Mouse (Mus musculus) forebrain, embryonic 12.5 days (tissue): ENCODE data around the gene Gdi1. TPM values are rescaled to one million over a fixed set of nuclear protein-coding genes. Genes with fewer than 3 reads are reported as not detected.

Experiments
- ATAC-seq: fragments of 200-750 bp; cut with Nextera tagmentation; 2 replicates; pipeline ENCODE4 v1.8.0; 2017; ENCODE audit warnings: moderate TSS enrichment; ENCODE audit not compliant: low FRiP score
- H3K27ac ChIP-seq: fragments of 300-500 bp; sonication (generic); 2 replicates; pipeline ENCODE4 v1.5.1; 2016; ENCODE audit warnings: mild to moderate bottlenecking
- H3K27me3 ChIP-seq: fragments of 300-500 bp; sonication (generic); 2 replicates; pipeline ENCODE4 v1.6.1; 2016; ENCODE audit warnings: mild to moderate bottlenecking
- H3K36me3 ChIP-seq: fragments of 300-500 bp; sonication (generic); replicated peaks from 2 replicates; pipeline ENCODE4 v1.6.1; 2016; ENCODE audit warnings: mild to moderate bottlenecking
- H3K4me1 ChIP-seq: fragments of 300-500 bp; sonication (generic); 2 replicates; pipeline ENCODE4 v1.6.1; 2016
- H3K4me2 ChIP-seq: fragments of 300-500 bp; sonication (generic); 2 replicates; pipeline ENCODE4 v1.6.1; 2016; ENCODE audit warnings: mild to moderate bottlenecking, moderate library complexity
- H3K4me3 ChIP-seq: fragments of 300-500 bp; sonication (generic); replicated peaks from 2 replicates; pipeline ENCODE4 v1.5.1; 2016; ENCODE audit warnings: mild to moderate bottlenecking
- H3K9ac ChIP-seq: fragments of 300-500 bp; sonication (generic); 2 replicates; pipeline ENCODE4 v1.6.1; 2016; ENCODE audit warnings: mild to moderate bottlenecking
- H3K9me3 ChIP-seq: fragments of 300-500 bp; sonication (generic); 2 replicates; pipeline ENCODE4 v1.6.1; 2016
- WGBS: fragments of 180-500 bp; shearing (Covaris S2); methylation state at CpG from one replicate; pipeline ENCODE4 v1.1.7; 2016; 5-methylcytosine and 5-hydroxymethylcytosine counted together
- polyA plus RNA-seq: library from polyadenylated mRNA; unstranded; fragments of >200 nt; fragmentation: Nextera tagmentation; extraction: Ambion mirVana; gene quantifications from 2 replicates; pipeline ENCODE4 v1.2.1, GENCODE M21; 2016

Gdi1 gene
- polyA plus RNA-seq, 1 experiment from 2014 or later: 561 TPM

- Histone ChIP-seq H3K4me3 (peak overlapping the region; percentile 52), H3K27ac (peak overlapping the region; percentile 75), H3K9me3 (no peaks in the 10 kb centered on the region), H3K4me2 (peak overlapping the region; percentile 68), H3K36me3 (peaks cover 1% of the 10 kb centered on the region; the same call in 1 of the 2 replicates), H3K27me3 (no peaks in the 10 kb centered on the region), H3K4me1 (peaks cover 10% of the 10 kb centered on the region), H3K9ac (peak overlapping the region; percentile 67)
- WGBS: 37% methylated on average over 5 of the region's 5 CpGs
- ATAC-seq: peak; percentile 39
Measured at GRCm38 (mm10) chrX:74283092-74283437, 21.7 kb upstream of the Gdi1 start.

DNA sequence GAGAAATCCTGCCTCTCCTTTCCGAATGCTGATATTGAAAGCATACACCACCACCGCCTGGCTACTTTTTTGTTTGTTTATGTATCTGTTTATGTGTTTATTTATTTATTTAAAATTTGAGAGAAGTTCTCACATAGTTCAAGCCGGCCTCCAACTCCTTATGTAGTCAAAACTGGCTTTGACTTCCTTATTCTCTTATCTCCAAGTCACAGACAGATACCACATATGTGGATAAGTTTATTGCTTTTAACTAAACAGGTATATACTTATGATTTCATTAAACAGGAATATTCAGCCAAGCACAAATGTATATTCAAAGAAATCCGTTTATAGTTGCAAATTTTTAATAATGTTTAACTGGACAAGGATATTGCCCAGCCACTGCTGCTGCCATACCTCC lies 11.4 kb upstream of the Gdi1 start:
- no peak for ATAC-seq
- WGBS: 78% methylated on average over 4 of the region's 4 CpGs
- no peak overlapping the region for H3K4me2 ChIP-seq

GRCm38 (mm10) chrX:74296538-74297448 lies 8.0 kb upstream of the Gdi1 start, which contains the start of gene Atp6ap1:
TSS of gene Atp6ap1 (plus strand) at chrX:74297097.
- ATAC-seq: peak; percentile 99
- peak within 1 kb of the TSS; percentile 64 for H3K4me3 ChIP-seq
- peak within 1 kb of the TSS; percentile 63 for H3K27ac ChIP-seq
- peaks cover 16% of the 10 kb centered on the region for H3K36me3 ChIP-seq
- 20% methylated on average over 37 of the region's 37 CpGs for WGBS
- peaks cover 2% of the 10 kb centered on the region; the same call in 1 of the 2 replicates for H3K4me1 ChIP-seq
- peak within 1 kb of the TSS; percentile 65 for H3K4me2 ChIP-seq
- H3K27me3 ChIP-seq: no peaks in the 10 kb centered on the region
- no peaks in the 10 kb centered on the region for H3K9me3 ChIP-seq
- H3K9ac ChIP-seq: peak within 1 kb of the TSS; percentile 74

More for the DNA sequence above, 11.4 kb upstream of the Gdi1 start:
- H3K27me3 ChIP-seq: no peaks in the 10 kb centered on the region
- no peak overlapping the region for H3K4me3 ChIP-seq
- no peak overlapping the region for H3K9ac ChIP-seq
- no peaks in the 10 kb centered on the region for H3K9me3 ChIP-seq
- peaks cover 7% of the 10 kb centered on the region; the same call in 1 of the 2 replicates for H3K36me3 ChIP-seq
- H3K27ac ChIP-seq: no peak overlapping the region
- peaks cover 2% of the 10 kb centered on the region; the same call in 1 of the 2 replicates for H3K4me1 ChIP-seq

DNA sequence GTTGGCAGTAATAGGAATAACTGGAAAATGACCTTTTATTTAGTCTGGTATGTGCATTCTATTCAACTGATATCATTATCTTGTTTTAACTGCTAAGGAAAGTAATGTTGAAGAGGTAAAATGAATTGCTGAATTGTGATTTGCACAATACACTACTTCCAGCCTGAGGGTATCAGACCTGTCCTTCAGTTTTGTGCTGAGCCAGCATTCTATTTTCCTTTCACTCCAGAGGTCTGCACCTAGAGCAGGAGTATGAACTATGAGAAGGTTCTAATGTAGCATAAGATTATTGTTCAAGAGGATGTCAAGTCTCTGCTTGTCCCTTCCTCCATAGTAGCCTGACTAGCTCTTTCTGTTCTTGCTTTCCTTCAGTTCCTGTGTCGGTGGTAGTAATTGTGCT lies 6.5 kb upstream of the Gdi1 start:
- WGBS: 100% methylated on average over 1 of the region's 1 CpGs
- ATAC-seq: no peak
- H3K4me2 ChIP-seq: no peak overlapping the region

DNA sequence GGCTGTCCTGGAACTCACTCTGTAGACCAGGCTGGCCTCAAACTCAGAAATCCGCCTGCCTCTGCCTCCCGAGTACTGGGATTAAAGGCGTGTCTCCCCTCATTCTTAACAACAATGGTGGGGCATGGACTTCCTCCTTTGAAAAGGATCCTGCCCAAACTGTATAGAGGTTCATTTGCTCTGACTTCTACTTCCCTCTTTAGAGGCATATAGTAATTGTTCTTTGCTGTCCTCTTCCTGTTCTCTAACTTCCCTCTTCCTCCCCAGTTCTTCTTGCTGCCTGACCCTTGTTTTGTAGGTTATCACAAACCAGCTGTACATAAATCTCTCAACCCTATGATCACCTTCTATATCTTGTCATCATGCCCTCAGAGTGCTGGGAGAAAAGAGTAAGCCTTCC lies 5.1 kb upstream of the Gdi1 start:
- H3K4me1 ChIP-seq: peaks cover 8% of the 10 kb centered on the region; the same call in 1 of the 2 replicates
- H3K9me3 ChIP-seq: no peaks in the 10 kb centered on the region
- peaks cover 38% of the 10 kb centered on the region for H3K36me3 ChIP-seq
- H3K4me2 ChIP-seq: no peak overlapping the region
- no peaks in the 10 kb centered on the region for H3K27me3 ChIP-seq
- H3K4me3 ChIP-seq: no peak overlapping the region
- no peak for ATAC-seq
- no peak overlapping the region for H3K27ac ChIP-seq
- no peak overlapping the region for H3K9ac ChIP-seq
- WGBS: 89% methylated on average over 3 of the region's 3 CpGs

More for the DNA sequence above, 6.5 kb upstream of the Gdi1 start:
- peaks cover 2% of the 10 kb centered on the region; the same call in 1 of the 2 replicates for H3K4me1 ChIP-seq
- H3K9me3 ChIP-seq: no peaks in the 10 kb centered on the region
- H3K4me3 ChIP-seq: no peak overlapping the region
- H3K9ac ChIP-seq: no peak overlapping the region
- H3K27ac ChIP-seq: no peak overlapping the region
- H3K27me3 ChIP-seq: no peaks in the 10 kb centered on the region
- H3K36me3 ChIP-seq: peaks cover 31% of the 10 kb centered on the region

- 16% methylated on average over 53 of the region's 59 CpGs for WGBS
Measured at GRCm38 (mm10) chrX:74312540-74313464, 8.0 kb downstream of the Gdi1 start, which contains the start of gene Fam50a. TSS of gene Fam50a (plus strand) at chrX:74313033.

GRCm38 (mm10) chrX:74328725-74329161 lies 23.9 kb downstream of the Gdi1 start, which contains the start of gene Plxna3:
TSS of gene Plxna3 (plus strand) at chrX:74329066.
- Histone ChIP-seq H3K4me1 (peaks cover 14% of the 10 kb centered on the region), H3K27me3 (no peaks in the 10 kb centered on the region), H3K9me3 (no peaks in the 10 kb centered on the region), H3K4me2 (peak within 1 kb of the TSS; percentile 63), H3K27ac (peak within 1 kb of the TSS; percentile 81), H3K36me3 (peaks cover 11% of the 10 kb centered on the region), H3K9ac (peak within 1 kb of the TSS; percentile 65), H3K4me3 (peak within 1 kb of the TSS; percentile 58)
- peak; percentile 95 for ATAC-seq
- WGBS: 25% methylated on average over 28 of the region's 30 CpGs

More at GRCm38 (mm10) chrX:74312540-74313464, 8.0 kb downstream of the Gdi1 start, which contains the start of gene Fam50a:
- Histone ChIP-seq H3K9ac (peak within 1 kb of the TSS; percentile 72), H3K4me2 (peak within 1 kb of the TSS; percentile 70), H3K9me3 (no peaks in the 10 kb centered on the region), H3K27ac (peak within 1 kb of the TSS; percentile 75), H3K4me3 (peak within 1 kb of the TSS; percentile 61), H3K27me3 (no peaks in the 10 kb centered on the region), H3K4me1 (peaks cover 8% of the 10 kb centered on the region), H3K36me3 (peaks cover 26% of the 10 kb centered on the region)
- peak; percentile 98 for ATAC-seq

GRCm38 (mm10) chrX:74329215-74329671 lies 24.4 kb downstream of the Gdi1 start:
- Histone ChIP-seq H3K4me1 (peaks cover 14% of the 10 kb centered on the region), H3K27me3 (no peaks in the 10 kb centered on the region), H3K9me3 (no peaks in the 10 kb centered on the region), H3K4me3 (peak overlapping the region; percentile 58), H3K36me3 (peaks cover 13% of the 10 kb centered on the region), H3K9ac (peak overlapping the region; percentile 65), H3K4me2 (peak overlapping the region; percentile 63), H3K27ac (peak overlapping the region; percentile 81; the same call in 1 of the 2 replicates)
- WGBS: 14% methylated on average over 10 of the region's 10 CpGs
- ATAC-seq: peak; percentile 55

DNA sequence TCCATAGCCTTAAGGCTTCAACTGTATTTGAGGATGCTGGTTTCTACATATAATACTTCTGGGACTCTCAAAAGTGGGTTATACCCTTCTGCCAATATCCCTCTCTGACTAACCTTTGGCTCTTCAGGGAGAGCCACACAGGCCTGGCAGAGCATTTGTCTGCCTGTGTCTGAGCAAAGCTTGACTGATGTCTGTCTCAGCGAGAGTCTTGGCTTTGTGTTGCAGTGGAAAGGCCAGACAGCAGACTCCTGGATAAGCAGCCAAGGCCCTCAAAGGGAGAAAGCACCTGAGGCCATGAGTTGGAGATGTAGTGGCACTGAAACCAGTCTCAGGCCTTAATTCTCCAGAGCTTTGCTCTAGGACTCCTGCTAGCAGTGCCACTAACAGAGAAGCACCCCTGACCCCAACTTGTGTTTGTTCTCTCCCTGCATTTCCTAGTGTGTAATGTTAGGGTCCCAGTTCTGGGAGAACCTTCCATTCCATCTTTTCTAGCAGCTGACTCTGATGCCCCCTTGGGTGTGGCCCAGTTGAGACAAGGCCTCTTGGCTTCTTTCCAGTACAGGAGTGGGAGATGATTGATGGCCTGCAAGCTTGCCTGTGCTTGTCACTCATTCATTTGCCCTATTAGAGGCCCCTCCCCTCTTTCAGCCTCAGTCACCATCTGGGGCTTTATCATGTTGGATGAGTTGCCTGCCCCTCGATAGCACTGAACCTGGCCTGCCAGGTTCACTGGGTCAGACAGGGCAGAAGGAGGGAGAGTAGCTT lies 25.6 kb downstream of the Gdi1 start:
- Histone ChIP-seq H3K36me3 (peaks cover 22% of the 10 kb centered on the region), H3K27me3 (no peaks in the 10 kb centered on the region), H3K4me2 (peak overlapping the region; percentile 63), H3K4me1 (peaks cover 14% of the 10 kb centered on the region), H3K27ac (no peak overlapping the region), H3K9me3 (no peaks in the 10 kb centered on the region), H3K4me3 (peak overlapping the region; percentile 58), H3K9ac (peak overlapping the region; percentile 65)
- WGBS: 46% methylated on average over 2 of the region's 2 CpGs
- ATAC-seq: no peak

DNA sequence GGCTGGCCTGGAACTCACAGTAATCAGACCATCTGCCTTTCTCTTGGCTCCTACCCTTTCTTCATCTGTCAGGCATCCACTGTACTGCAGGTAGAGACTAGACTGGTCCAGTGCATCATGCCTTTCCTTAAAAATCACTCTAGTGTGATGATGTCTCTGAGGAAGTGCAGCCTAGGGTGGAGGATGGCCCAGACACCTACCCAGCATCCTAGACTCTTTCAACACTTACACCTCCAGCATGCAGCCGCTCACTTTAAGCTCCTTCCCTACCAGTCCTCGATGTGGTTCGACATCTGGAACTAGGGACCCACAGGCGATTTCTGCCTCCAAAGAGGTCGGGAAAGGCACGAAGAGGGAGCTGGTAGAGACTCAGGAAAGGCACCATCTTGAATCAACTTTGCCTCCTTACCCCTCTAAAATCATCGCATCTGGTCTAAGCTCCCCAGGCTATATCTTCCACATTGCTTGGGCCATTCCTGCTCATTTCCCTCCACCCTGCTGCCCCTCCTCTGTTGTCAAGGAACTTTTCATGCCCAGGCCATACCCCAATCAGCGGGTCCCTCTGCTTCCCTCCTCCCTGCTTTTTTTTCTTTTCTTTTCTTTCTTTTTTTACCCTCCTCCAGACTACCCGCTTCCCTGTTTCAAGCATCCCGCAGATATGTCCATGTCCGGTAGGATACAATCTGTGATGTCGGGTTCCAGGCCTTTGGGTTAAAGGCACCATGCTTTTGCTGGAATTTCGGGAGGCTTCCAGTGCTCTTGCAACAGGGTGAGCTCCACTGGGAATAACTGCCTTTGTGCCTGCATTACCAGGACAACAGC lies 48.1 kb downstream of the Gdi1 start:
- ATAC-seq: peak; percentile 53
- 25% methylated on average over 13 of the region's 13 CpGs for WGBS
- H3K4me1 ChIP-seq: peaks cover 4% of the 10 kb centered on the region; the same call in 1 of the 2 replicates
- H3K27ac ChIP-seq: peak overlapping the region; percentile 53
- no peaks in the 10 kb centered on the region for H3K9me3 ChIP-seq
- H3K4me3 ChIP-seq: peak overlapping the region; percentile 43
- H3K4me2 ChIP-seq: peak overlapping the region; percentile 62
- no peaks in the 10 kb centered on the region for H3K27me3 ChIP-seq
- H3K36me3 ChIP-seq: no peaks in the 10 kb centered on the region
- H3K9ac ChIP-seq: peak overlapping the region; percentile 61
